Mouse (Mus musculus): ENCODE data around the gene Zbtb4. TPM values are rescaled to one million over a fixed set of nuclear protein-coding genes. Genes with fewer than 3 reads are reported as not detected.

Zbtb4 gene
- polyA plus RNA-seq, 1 experiment = 28.4 TPM

DNA sequence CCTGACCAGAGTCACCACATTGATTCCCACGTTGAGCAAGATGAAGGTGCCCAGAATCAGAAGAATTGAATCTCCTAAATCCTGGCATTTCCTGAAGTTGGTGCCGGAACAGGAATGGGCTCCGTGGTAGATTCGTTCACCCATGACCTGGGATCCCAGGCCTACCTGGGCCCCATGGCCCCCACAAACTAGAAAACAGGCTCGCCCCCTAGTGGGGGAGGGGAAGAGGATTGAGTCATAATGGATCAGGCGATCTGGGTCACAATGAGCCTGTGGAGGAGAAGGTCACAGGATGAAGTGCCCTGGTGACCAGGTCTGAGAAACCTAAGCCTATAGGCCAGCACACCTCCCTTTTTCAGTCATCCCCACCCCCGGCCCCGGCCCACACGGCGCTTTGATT lies 49.4 kb downstream of the Zbtb4 start, which contains the start of gene Gm39566:
Gm39566 (minus strand) TSS at position 144 of the 400 bp plus-strand sequence.
- TF ChIP-seq CTCF (IDR thresholded peaks at IDR 0.05; ENCODE audit: extremely low read depth, insufficient read depth, insufficient read length, insufficient replicate concordance) = no peak
- no peak for TF ChIP-seq POLR2A (IDR thresholded peaks at IDR 0.05; ENCODE audit: low read depth, low read length)
- no peak for DNase-seq (ENCODE audit: low read depth in 1 of 2, low spot score in 2 of 2)
- Histone ChIP-seq H3K4me1 (ENCODE audit: control insufficient read depth, insufficient read depth, insufficient read length) (no peaks in the 10 kb centered on the region), H3K27me3 (ENCODE audit: control insufficient read depth, insufficient read depth, low read length) (no peaks in the 10 kb centered on the region; the same call in 1 of the 2 replicates), H3K27ac (ENCODE audit: insufficient read depth, low read length) (no peak within 1 kb of the TSS), H3K36me3 (ENCODE audit: control insufficient read depth, insufficient read depth, low read length) (no peaks in the 10 kb centered on the region), H3K4me3 (ENCODE audit: extremely low read depth, insufficient read depth, insufficient read length) (no peak within 1 kb of the TSS)
- WGBS = 70% methylated on average over 10 of the region's 10 CpGs

- Histone ChIP-seq H3K4me3 (ENCODE audit: extremely low read depth, insufficient read depth, insufficient read length) (no peak overlapping the region), H3K4me1 (ENCODE audit: control insufficient read depth, insufficient read depth, insufficient read length) (no peaks in the 10 kb centered on the region), H3K27me3 (ENCODE audit: control insufficient read depth, insufficient read depth, low read length) (no peaks in the 10 kb centered on the region; the same call in 1 of the 2 replicates), H3K36me3 (ENCODE audit: control insufficient read depth, insufficient read depth, low read length) (no peaks in the 10 kb centered on the region), H3K27ac (ENCODE audit: insufficient read depth, low read length) (no peak overlapping the region)
- DNase-seq (ENCODE audit: low read depth in 1 of 2, low spot score in 2 of 2) = no peak
- TF ChIP-seq CTCF (IDR thresholded peaks at IDR 0.05; ENCODE audit: extremely low read depth, insufficient read depth, insufficient read length, insufficient replicate concordance) (no peak), POLR2A (IDR thresholded peaks at IDR 0.05; ENCODE audit: low read depth, low read length) (no peak)
- 94% methylated on average over 12 of the region's 12 CpGs for WGBS
These were observed 50.8 kb downstream of the Zbtb4 start for GRCm38 (mm10) chr11:69816520-69816919.

DNA sequence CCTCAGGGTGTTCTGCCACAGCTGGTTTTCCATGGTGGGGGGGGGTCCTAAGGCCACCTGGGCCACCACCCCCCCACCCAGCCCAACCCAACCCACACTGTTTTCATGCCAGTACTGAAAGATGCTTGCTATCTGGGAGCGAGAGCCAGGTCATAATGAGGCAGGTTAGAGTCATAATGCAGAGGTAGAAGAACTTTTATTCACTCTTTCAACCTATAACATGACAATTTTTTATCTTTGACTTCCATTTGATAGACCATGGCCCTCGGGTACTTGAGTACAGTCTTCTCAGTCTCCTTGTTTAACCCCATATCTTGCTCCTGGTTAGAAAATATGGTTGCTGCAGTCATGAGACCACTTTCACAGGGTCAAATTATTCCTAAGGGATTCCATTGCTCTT lies 52.7 kb downstream of the Zbtb4 start, which contains the start of gene Spem2:
Spem2 (minus strand) TSS at position 101 of the 400 bp plus-strand sequence.
- no peaks in the 10 kb centered on the region for H3K4me1 ChIP-seq (ENCODE audit: control insufficient read depth, insufficient read depth, insufficient read length)
- H3K27ac ChIP-seq (ENCODE audit: insufficient read depth, low read length) = no peak within 1 kb of the TSS
- WGBS = 81% methylated on average over 2 of the region's 2 CpGs
- no peaks in the 10 kb centered on the region for H3K27me3 ChIP-seq (ENCODE audit: control insufficient read depth, insufficient read depth, low read length)
- no peak for TF ChIP-seq POLR2A (IDR thresholded peaks at IDR 0.05; ENCODE audit: low read depth, low read length)
- TF ChIP-seq CTCF (IDR thresholded peaks at IDR 0.05; ENCODE audit: extremely low read depth, insufficient read depth, insufficient read length, insufficient replicate concordance) = no peak
- no peaks in the 10 kb centered on the region for H3K36me3 ChIP-seq (ENCODE audit: control insufficient read depth, insufficient read depth, low read length)
- no peak for DNase-seq (ENCODE audit: low read depth in 1 of 2, low spot score in 2 of 2)
- no peak within 1 kb of the TSS for H3K4me3 ChIP-seq (ENCODE audit: extremely low read depth, insufficient read depth, insufficient read length)

- Histone ChIP-seq H3K4me3 (ENCODE audit: extremely low read depth, insufficient read depth, insufficient read length) (no peak overlapping the region), H3K36me3 (ENCODE audit: control insufficient read depth, insufficient read depth, low read length) (no peaks in the 10 kb centered on the region), H3K27me3 (ENCODE audit: control insufficient read depth, insufficient read depth, low read length) (no peaks in the 10 kb centered on the region), H3K4me1 (ENCODE audit: control insufficient read depth, insufficient read depth, insufficient read length) (no peaks in the 10 kb centered on the region), H3K27ac (ENCODE audit: insufficient read depth, low read length) (no peak overlapping the region)
- WGBS = 65% methylated on average over 8 of the region's 8 CpGs
- no peak for DNase-seq (ENCODE audit: low read depth in 1 of 2, low spot score in 2 of 2)
- no peak for TF ChIP-seq POLR2A (IDR thresholded peaks at IDR 0.05; ENCODE audit: low read depth, low read length)
- TF ChIP-seq CTCF (IDR thresholded peaks at IDR 0.05; ENCODE audit: extremely low read depth, insufficient read depth, insufficient read length, insufficient replicate concordance) = no peak
These were observed 53.2 kb downstream of the Zbtb4 start for GRCm38 (mm10) chr11:69818871-69819270.

GRCm38 (mm10) chr11:69822080-69822479 lies 56.4 kb downstream of the Zbtb4 start, which contains the start of gene Spem1:
Gene Spem1 (minus strand): TSS chr11:69822180.
- 85% methylated on average over 3 of the region's 3 CpGs for WGBS
- no peaks in the 10 kb centered on the region for H3K36me3 ChIP-seq (ENCODE audit: control insufficient read depth, insufficient read depth, low read length)
- TF ChIP-seq POLR2A (IDR thresholded peaks at IDR 0.05; ENCODE audit: low read depth, low read length) = no peak
- no peak for TF ChIP-seq CTCF (IDR thresholded peaks at IDR 0.05; ENCODE audit: extremely low read depth, insufficient read depth, insufficient read length, insufficient replicate concordance)
- no peak for DNase-seq (ENCODE audit: low read depth in 1 of 2, low spot score in 2 of 2)
- H3K4me1 ChIP-seq (ENCODE audit: control insufficient read depth, insufficient read depth, insufficient read length) = no peaks in the 10 kb centered on the region
- H3K27ac ChIP-seq (ENCODE audit: insufficient read depth, low read length) = no peak within 1 kb of the TSS
- H3K4me3 ChIP-seq (ENCODE audit: extremely low read depth, insufficient read depth, insufficient read length) = no peak within 1 kb of the TSS
- H3K27me3 ChIP-seq (ENCODE audit: control insufficient read depth, insufficient read depth, low read length) = no peaks in the 10 kb centered on the region

DNA sequence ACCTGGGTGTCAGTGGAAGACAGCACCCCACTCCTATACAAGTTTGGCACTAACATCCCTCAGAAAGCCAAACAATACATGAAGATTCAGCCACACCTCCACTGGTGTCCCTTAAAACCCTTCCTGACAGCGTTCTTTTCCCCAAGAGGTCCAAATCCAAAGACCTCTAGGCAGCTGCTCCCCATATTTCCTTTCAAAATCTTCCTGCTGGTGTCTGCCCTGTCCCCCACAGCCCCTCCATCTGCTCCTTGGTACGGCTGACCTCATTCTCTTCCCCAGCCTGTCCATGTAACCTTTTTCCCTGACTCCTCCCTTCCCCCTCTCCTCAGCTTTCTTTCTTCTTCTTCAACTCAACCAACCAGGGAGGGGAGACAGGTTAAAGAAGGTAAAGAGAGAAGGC lies 57.7 kb downstream of the Zbtb4 start:
- Histone ChIP-seq H3K27me3 (ENCODE audit: control insufficient read depth, insufficient read depth, low read length) (no peaks in the 10 kb centered on the region), H3K27ac (ENCODE audit: insufficient read depth, low read length) (no peak overlapping the region), H3K4me1 (ENCODE audit: control insufficient read depth, insufficient read depth, insufficient read length) (no peaks in the 10 kb centered on the region), H3K4me3 (ENCODE audit: extremely low read depth, insufficient read depth, insufficient read length) (no peak overlapping the region), H3K36me3 (ENCODE audit: control insufficient read depth, insufficient read depth, low read length) (no peaks in the 10 kb centered on the region)
- TF ChIP-seq CTCF (IDR thresholded peaks at IDR 0.05; ENCODE audit: extremely low read depth, insufficient read depth, insufficient read length, insufficient replicate concordance) (no peak), POLR2A (IDR thresholded peaks at IDR 0.05; ENCODE audit: low read depth, low read length) (no peak)
- 90% methylated on average over 2 of the region's 2 CpGs for WGBS
- DNase-seq (ENCODE audit: low read depth in 1 of 2, low spot score in 2 of 2) = no peak

GRCm38 (mm10) chr11:69828832-69829231 lies 63.1 kb downstream of the Zbtb4 start:
- Histone ChIP-seq H3K36me3 (ENCODE audit: control insufficient read depth, insufficient read depth, low read length) (no peaks in the 10 kb centered on the region), H3K4me1 (ENCODE audit: control insufficient read depth, insufficient read depth, insufficient read length) (no peaks in the 10 kb centered on the region), H3K27ac (ENCODE audit: insufficient read depth, low read length) (no peak overlapping the region), H3K4me3 (ENCODE audit: extremely low read depth, insufficient read depth, insufficient read length) (no peak overlapping the region), H3K27me3 (ENCODE audit: control insufficient read depth, insufficient read depth, low read length) (no peaks in the 10 kb centered on the region)
- no peak for DNase-seq (ENCODE audit: low read depth in 1 of 2, low spot score in 2 of 2)
- 88% methylated on average over 5 of the region's 5 CpGs for WGBS
- no peak for TF ChIP-seq CTCF (IDR thresholded peaks at IDR 0.05; ENCODE audit: extremely low read depth, insufficient read depth, insufficient read length, insufficient replicate concordance)
- no peak for TF ChIP-seq POLR2A (IDR thresholded peaks at IDR 0.05; ENCODE audit: low read depth, low read length)

Measured in spleen, adult 2 months (tissue).